Mouse (Mus musculus) forebrain, embryonic 15.5 days (tissue): ENCODE measurements around the gene Cpsf4l. TPM values are rescaled to one million over a fixed set of nuclear protein-coding genes. Genes with fewer than 3 reads are reported as not detected.
A peak's percentile ranks its signal among the peaks of the same experiment; 100 is the strongest.

ENCODE experiments used
- ATAC-seq: fragments of 200-750 bp; cut with Nextera tagmentation; replicated peaks from 2 replicates; pipeline ENCODE4 v1.8.0; 2017; ENCODE audit warnings: mild to moderate bottlenecking, moderate TSS enrichment, moderate library complexity
- H3K27ac ChIP-seq: fragments of 300-500 bp; sonication (generic); replicated peaks from 2 replicates; pipeline ENCODE4 v1.5.1; 2015; ENCODE audit warnings: mild to moderate bottlenecking, inconsistent platforms
- H3K27me3 ChIP-seq: fragments of 300-500 bp; sonication (generic); 2 replicates; pipeline ENCODE4 v1.6.1; 2015; ENCODE audit warnings: inconsistent platforms
- H3K36me3 ChIP-seq: fragments of 300-500 bp; sonication (generic); 2 replicates; pipeline ENCODE4 v1.6.1; 2015; ENCODE audit warnings: mild to moderate bottlenecking, inconsistent platforms
- H3K4me1 ChIP-seq: fragments of 300-500 bp; sonication (generic); 2 replicates; pipeline ENCODE4 v1.6.1; 2015; ENCODE audit warnings: inconsistent platforms
- H3K4me2 ChIP-seq: fragments of 300-500 bp; sonication (generic); replicated peaks from 2 replicates; pipeline ENCODE4 v1.6.1; 2015; ENCODE audit warnings: mild to moderate bottlenecking, inconsistent platforms
- H3K4me3 ChIP-seq: fragments of 300-500 bp; sonication (generic); 2 replicates; pipeline ENCODE4 v1.5.1; 2015; ENCODE audit warnings: mild to moderate bottlenecking, inconsistent platforms
- H3K9ac ChIP-seq: fragments of 300-500 bp; sonication (generic); replicated peaks from 2 replicates; pipeline ENCODE4 v1.6.1; 2015; ENCODE audit warnings: mild to moderate bottlenecking, inconsistent platforms
- H3K9me3 ChIP-seq: fragments of 300-500 bp; sonication (generic); 2 replicates; pipeline ENCODE4 v1.6.1; 2016; ENCODE audit warnings: inconsistent platforms
- WGBS: fragments of 180-500 bp; shearing (Covaris S2); methylation state at CpG from one replicate; pipeline ENCODE4 v1.1.7; 2015; ENCODE audit warnings: mixed read lengths; 5-methylcytosine and 5-hydroxymethylcytosine counted together
- polyA plus RNA-seq: library from polyadenylated mRNA; unstranded; fragments of >200 nt; fragmentation: Nextera tagmentation; extraction: Ambion mirVana; gene quantifications from 2 replicates; pipeline ENCODE4 v1.2.1, GENCODE M21; 2015

Gene Cpsf4l
- polyA plus RNA-seq, 1 experiment from 2014 or later, result 0.38 TPM

DNA sequence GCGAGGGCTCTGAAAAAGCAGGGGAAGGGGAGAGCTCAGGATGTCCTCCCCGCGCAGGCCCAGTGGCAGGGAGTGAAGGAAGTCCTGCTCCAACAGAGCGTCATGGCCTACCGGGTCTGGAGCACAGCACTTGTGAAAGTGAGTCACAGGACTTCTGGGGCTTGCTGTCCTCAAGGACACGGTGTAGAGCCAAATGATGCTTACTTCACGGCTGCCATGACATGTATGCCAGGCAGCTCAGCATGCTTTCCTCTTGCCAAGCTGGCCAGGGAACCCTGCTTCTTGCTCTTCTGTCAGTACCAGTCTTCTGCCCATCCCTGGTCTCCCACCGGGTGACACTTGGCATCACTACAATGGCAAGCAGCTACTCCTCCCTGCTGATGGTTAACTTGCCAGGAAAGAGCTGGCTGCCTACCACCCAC lies 53.3 kb downstream of the Cpsf4l start:
- Histone ChIP-seq H3K9me3 (no peaks in the 10 kb centered on the region), H3K4me2 (no peak overlapping the region), H3K27ac (peak overlapping the region; percentile 33; the same call in 1 of the 2 replicates), H3K27me3 (no peaks in the 10 kb centered on the region), H3K4me1 (peaks cover 35% of the 10 kb centered on the region), H3K9ac (no peak overlapping the region), H3K36me3 (peaks cover 94% of the 10 kb centered on the region), H3K4me3 (no peak overlapping the region)
- WGBS, result 87% methylated on average over 8 of the region's 8 CpGs
- ATAC-seq, result no peak

DNA sequence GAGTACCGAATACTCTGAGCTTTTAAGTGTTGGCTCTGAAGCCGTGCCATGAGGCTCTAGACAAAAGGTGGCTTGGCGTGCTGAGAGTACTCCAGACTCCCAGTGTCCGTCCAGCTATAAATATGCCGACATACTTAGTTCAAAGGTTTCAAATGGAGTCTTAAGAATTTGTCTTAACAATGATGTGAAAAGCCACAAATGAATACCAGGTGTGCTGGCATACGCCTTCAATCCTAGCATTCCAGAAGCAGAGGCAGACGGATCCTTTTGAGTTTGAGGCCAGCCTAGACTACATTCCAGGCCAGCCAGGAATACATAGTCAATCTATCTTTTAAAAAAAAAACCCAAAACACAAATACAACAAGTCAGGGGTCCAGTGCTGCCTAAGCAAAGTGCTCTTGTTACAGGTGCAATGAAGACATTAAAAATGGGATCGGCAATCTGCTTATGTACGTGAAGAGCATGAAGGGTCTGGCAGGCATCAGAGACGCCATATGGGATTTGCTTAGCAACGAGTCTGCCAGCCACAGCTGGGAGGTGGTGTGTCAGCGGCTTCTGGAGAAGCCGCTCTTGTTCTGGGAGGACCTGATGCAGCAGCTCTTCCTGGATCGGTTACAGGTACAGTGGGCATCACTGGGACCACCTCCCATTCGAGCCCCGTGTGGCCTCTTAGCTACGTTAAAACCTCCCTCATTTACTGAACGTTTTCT lies 55.1 kb downstream of the Cpsf4l start:
- Histone ChIP-seq H3K4me3 (no peak overlapping the region), H3K4me2 (no peak overlapping the region), H3K9me3 (no peaks in the 10 kb centered on the region), H3K27ac (peak overlapping the region; percentile 72), H3K36me3 (peaks cover 78% of the 10 kb centered on the region), H3K9ac (no peak overlapping the region), H3K4me1 (peaks cover 47% of the 10 kb centered on the region), H3K27me3 (no peaks in the 10 kb centered on the region)
- no peak for ATAC-seq
- whole genome bisulfite sequencing, result 71% methylated on average over 18 of the region's 18 CpGs

DNA sequence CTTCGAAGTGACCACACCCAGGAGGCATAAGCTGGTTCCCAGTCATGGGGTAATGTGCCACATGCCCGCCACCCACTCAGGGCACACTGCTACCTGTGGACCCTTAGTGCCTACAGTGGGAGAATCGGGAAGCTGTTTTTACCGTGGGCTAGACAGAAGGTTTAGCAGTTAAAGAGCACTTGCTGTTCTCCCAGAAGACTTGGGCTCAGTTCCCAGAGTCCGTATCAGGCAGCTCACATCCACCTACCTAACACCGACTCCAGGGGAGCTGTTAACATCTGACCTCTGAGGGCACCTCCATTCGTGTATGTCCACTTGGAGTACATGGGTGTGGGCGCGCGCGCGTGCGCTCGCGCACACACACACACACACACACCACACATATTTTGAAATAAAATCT lies 55.7 kb downstream of the Cpsf4l start:
- Histone ChIP-seq H3K4me1 (peaks cover 48% of the 10 kb centered on the region), H3K36me3 (peaks cover 72% of the 10 kb centered on the region), H3K9me3 (no peaks in the 10 kb centered on the region), H3K9ac (no peak overlapping the region), H3K4me3 (no peak overlapping the region), H3K4me2 (no peak overlapping the region), H3K27me3 (no peaks in the 10 kb centered on the region), H3K27ac (peak overlapping the region; percentile 72; the same call in 1 of the 2 replicates)
- 92% methylated on average over 15 of the region's 15 CpGs for WGBS
- ATAC-seq, result no peak

DNA sequence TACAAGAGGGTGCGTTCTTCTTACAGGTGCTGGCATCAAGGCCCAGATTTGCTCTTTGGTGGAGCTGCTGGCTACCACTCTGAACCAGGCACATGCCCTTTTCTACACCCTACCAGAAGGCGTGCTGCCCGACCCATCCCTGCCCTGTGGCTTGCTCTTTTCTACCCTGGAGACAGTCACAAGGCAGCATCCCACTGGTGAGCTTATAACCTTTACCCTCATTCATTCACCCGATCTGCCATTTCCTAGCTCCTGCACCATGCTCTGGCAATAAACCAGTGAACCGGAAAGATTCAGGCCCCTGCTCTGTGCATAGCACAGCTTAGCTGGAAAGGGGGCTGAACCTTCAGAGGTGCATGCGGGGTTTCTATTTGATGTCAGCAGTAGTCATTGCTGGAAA lies 57.3 kb downstream of the Cpsf4l start:
- Histone ChIP-seq H3K4me1 (peaks cover 60% of the 10 kb centered on the region), H3K9ac (no peak overlapping the region), H3K36me3 (peaks cover 57% of the 10 kb centered on the region), H3K27me3 (no peaks in the 10 kb centered on the region), H3K4me3 (no peak overlapping the region), H3K27ac (no peak overlapping the region), H3K9me3 (no peaks in the 10 kb centered on the region), H3K4me2 (no peak overlapping the region)
- WGBS, result 91% methylated on average over 6 of the region's 6 CpGs
- ATAC-seq, result no peak

DNA sequence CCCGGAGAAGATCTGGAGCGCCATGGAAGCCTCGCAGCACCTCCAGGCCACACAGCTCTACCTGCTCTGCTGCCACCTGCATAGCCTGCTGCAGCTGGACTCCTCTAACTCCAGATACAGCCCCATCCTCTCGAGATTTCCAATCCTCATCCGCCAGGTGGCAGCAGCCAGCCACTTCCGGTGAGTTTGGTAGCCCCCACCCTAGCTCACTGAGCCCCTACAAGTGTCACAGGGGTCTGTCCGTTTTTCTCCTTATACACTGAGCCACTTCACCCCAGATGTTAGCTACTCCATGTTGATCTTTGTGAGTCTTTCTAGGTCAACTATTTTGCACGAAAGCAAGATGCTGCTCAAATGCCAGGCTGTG lies 57.9 kb downstream of the Cpsf4l start:
- Histone ChIP-seq H3K9me3 (no peaks in the 10 kb centered on the region), H3K27me3 (no peaks in the 10 kb centered on the region), H3K27ac (peak overlapping the region; percentile 93), H3K9ac (no peak overlapping the region), H3K4me1 (peaks cover 57% of the 10 kb centered on the region), H3K36me3 (peaks cover 51% of the 10 kb centered on the region), H3K4me2 (no peak overlapping the region), H3K4me3 (no peak overlapping the region)
- 42% methylated on average over 8 of the region's 8 CpGs for WGBS
- ATAC-seq, result no peak

DNA sequence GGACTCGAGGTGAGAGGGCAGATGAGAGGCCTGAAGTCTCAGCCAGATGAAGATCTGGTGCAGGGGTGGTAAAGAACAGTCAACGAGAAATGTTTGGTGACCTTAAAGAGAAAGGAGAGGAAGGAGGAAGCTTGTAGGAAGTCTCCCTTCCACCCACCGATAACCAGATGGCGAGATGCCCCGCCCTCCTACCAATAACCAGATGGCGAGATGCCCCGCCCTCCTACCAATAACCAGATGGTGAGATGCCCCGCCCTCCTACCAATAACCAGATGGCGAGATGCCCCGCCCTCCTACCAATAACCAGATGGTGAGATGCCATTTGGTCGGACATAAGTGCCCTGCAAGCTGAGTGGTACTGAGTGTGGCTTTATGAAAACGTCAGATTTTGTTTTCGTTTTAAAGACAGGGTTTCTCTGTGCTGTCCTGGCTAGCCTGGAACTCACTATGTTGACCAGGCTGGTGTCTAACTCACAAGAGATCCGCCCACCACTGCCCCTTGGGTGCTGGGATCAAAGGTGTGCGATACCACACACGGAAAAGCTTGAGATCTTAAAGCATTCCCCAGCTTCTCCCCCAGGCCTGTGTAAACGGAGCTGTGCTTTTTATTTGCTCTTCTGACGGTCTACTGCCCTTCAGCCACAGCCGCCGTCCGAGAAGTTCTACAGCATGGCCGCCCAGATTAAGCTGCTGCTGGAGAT lies 58.5 kb downstream of the Cpsf4l start:
- H3K9me3 ChIP-seq, result no peaks in the 10 kb centered on the region
- no peak overlapping the region for H3K4me2 ChIP-seq
- H3K27me3 ChIP-seq, result no peaks in the 10 kb centered on the region
- WGBS, result 72% methylated on average over 22 of the region's 22 CpGs
- peaks cover 46% of the 10 kb centered on the region for H3K36me3 ChIP-seq
- peak overlapping the region; percentile 7; the same call in 1 of the 2 replicates for H3K4me3 ChIP-seq
- H3K27ac ChIP-seq, result peak overlapping the region; percentile 93
- ATAC-seq, result no peak
- peaks cover 52% of the 10 kb centered on the region for H3K4me1 ChIP-seq
- H3K9ac ChIP-seq, result no peak overlapping the region

DNA sequence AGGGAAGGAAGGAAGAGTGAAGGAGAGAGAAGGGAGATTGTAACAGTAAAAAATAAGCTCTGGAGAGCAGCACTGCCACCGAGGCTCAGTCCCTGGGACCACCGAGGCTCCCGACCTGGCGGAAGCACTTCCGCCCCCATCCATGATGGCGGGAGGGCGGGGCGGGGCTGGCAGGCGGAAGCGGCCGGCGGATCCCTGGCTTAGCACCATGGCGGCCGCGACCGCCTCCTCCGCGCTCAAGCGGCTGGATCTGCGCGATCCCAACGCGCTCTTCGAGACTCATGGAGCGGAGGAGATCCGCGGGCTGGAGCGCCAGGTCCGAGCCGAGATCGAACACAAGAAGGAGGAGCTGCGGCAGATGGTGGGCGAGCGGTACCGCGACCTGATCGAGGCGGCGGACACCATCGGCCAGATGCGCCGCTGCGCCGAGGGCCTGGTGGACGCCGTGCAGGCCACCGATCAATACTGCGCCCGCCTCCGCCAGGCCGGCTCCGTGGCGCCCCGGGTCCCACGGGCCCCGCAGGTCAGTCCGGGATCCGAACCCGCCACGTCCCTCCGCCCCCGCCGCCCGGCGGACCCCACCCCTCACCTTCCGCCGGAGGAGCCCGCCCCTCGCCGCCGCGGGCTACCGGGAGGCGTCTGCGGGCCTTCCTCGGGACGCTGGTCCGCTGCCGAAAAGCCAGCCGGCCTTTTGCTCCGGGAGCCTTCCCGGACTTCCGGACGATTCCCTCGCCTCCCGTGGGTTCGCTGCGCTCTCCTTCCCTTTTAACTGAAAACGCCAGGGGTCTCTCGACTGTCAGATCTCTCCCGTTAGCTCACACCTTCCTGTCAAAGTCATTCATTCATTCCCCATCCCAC lies 60.2 kb downstream of the Cpsf4l start, which contains the start of gene Slc39a11:
Slc39a11 (minus strand) TSS at position 727 of the 858 bp plus-strand sequence.
- Histone ChIP-seq H3K9me3 (no peaks in the 10 kb centered on the region), H3K4me1 (peaks cover 34% of the 10 kb centered on the region), H3K27ac (peak within 1 kb of the TSS; percentile 93), H3K36me3 (peaks cover 29% of the 10 kb centered on the region), H3K4me3 (peak within 1 kb of the TSS; percentile 97), H3K9ac (peak within 1 kb of the TSS; percentile 97), H3K27me3 (no peaks in the 10 kb centered on the region), H3K4me2 (peak within 1 kb of the TSS; percentile 72)
- 0% methylated on average over 53 of the region's 91 CpGs for WGBS
- peak; percentile 81 for ATAC-seq

DNA sequence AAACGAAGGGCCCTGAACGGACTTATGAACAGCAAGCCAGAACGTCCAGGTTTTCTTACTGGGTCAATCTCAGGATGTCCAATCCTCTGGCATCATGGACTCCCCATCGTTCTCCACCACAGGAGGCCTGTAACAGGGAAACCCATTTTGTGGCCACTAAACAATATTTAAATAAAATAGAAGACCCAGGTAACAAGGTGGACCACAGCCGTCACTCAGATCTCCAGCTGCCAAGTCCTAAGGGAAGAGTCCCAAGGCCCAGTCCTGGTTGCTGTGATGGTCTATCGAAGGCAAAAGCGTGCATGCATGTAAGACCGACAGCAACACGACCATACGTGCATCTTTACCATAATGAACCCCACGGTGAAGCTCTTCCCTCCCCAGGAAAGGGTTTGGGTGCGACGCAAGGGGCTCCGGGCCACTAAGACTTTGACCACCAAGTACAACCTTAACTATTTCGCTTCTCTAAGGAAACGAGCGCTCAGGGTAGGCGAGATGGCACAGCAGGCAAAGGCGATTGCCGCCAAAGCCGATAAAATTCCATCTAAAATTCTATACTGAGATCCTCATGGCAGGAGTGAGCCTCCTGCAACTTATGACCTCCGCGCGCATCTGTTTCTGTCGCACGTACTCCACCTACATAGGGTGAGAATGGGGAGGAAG lies 61.0 kb downstream of the Cpsf4l start, which contains the start of gene Cog1:
Cog1 (plus strand) TSS at position 480 of the 663 bp plus-strand sequence.
- no peaks in the 10 kb centered on the region for H3K27me3 ChIP-seq
- peak within 1 kb of the TSS; percentile 97 for H3K9ac ChIP-seq
- no peaks in the 10 kb centered on the region for H3K9me3 ChIP-seq
- peak within 1 kb of the TSS; percentile 97 for H3K4me3 ChIP-seq
- no peak for ATAC-seq
- peaks cover 21% of the 10 kb centered on the region for H3K36me3 ChIP-seq
- peak within 1 kb of the TSS; percentile 72 for H3K4me2 ChIP-seq
- WGBS, result 42% methylated on average over 26 of the region's 26 CpGs
- H3K27ac ChIP-seq, result peak within 1 kb of the TSS; percentile 93
- peaks cover 29% of the 10 kb centered on the region for H3K4me1 ChIP-seq

Other genes starting within 250 kb of the Cpsf4l start
- gene Sstr2, start 90.7 kb downstream of the Cpsf4l start, polyA plus RNA-seq, result 85.6 and 102 TPM in 2 replicates
- gene Cog1, start 60.8 kb downstream of the Cpsf4l start, polyA plus RNA-seq, result 36.9 and 37.6 TPM in 2 replicates
- gene Slc39a11, start 59.9 kb downstream of the Cpsf4l start, polyA plus RNA-seq, result 39.6 and 42.2 TPM in 2 replicates
- gene Fam104a, start 25.9 kb downstream of the Cpsf4l start, polyA plus RNA-seq, result 47.1 and 47.2 TPM in 2 replicates
- 25.2 and 27.6 TPM in 2 replicates for gene D11Wsu47e, start 25.6 kb downstream of the Cpsf4l start, polyA plus RNA-seq
- 91.5 and 97.2 TPM in 2 replicates for gene Cdc42ep4, start 41.9 kb upstream of the Cpsf4l start, polyA plus RNA-seq